Mouse (Mus musculus) large intestine, adult 2 months (tissue): Measurements from ENCODE around the gene Aldh1a1. TPM values are rescaled to one million over a fixed set of nuclear protein-coding genes. Genes with fewer than 3 reads are reported as not detected.
A peak's percentile ranks its signal among the peaks of the same experiment; 100 is the strongest.
"Not testable (repeated sequence)": the region's sequence is repeated elsewhere in the genome, so short reads cannot be mapped to it uniquely, and the experiment has no call there.

ENCODE experiments used
- DNase-seq: peaks from one replicate; pipeline ENCODE4 v3.0.0-alpha.2; 2012; ENCODE audit warnings: low read depth, low spot score
- WGBS: fragments of 180-500 bp; shearing (Covaris S2); methylation state at CpG from one replicate; pipeline ENCODE4 v1.1.7; 2018; 5-methylcytosine and 5-hydroxymethylcytosine counted together
- polyA plus RNA-seq: library from polyadenylated mRNA; depleted of rRNA; stranded (reverse); fragments of >200 nt; gene quantifications from 2 replicates; pipeline ENCODE4 v1.2.3, GENCODE M21; 2012; rRNA removed

Gene Aldh1a1
- polyA plus RNA-seq, result 33.0 and 37.6 TPM in 2 replicates

- WGBS, result 20% methylated on average over 2 of the region's 2 CpGs
- no peak for DNase-seq
Observed at GRCm38 (mm10) chr19:20492491-20492890, at the start of gene Aldh1a1. Gene Aldh1a1, plus strand, starts transcription at chr19:20492715.

DNA sequence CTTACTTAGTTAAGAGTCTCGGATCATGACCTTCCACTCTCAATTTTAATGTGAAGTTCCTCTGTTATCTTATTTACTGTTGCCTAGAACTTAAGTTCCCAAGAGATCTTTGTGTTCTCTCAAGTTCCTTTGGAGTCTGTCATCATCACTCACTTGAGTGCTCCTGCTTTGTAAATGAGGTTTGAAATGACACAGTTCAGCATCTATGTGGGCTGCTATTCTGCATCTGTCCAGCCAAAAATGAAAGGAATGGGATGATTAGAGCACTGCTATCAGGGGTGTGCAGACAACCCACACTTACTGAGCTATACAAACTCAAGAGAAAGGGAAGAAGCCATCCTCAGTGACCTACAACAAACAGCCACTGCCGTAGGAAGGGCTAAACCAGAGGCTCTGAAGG is 44.7 kb upstream of the Aldh1a1 start:
- no peak for DNase-seq

DNA sequence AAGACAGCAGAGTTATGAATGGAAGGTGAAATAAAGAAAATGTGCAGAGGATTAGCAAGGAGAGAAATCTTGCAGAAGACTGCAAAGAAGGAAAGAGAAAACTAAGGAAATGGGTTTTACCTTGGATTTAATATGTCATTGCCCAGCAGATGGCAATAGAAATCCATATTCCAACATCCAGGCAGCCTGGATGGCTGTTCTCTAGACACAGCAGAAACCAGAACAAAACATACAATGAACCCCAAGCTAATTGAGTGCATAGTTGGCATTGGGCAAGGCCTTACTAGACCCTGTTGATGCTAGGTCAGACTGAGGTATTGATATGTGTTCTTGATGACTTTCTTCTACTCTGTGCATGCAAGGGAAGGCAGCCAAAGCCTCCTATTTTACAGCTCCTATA is 43.0 kb upstream of the Aldh1a1 start:
- peak; percentile 25 for DNase-seq

More for the DNA sequence above, 44.7 kb upstream of the Aldh1a1 start:
- 62% methylated on average over 2 of the region's 2 CpGs for WGBS

GRCm38 (mm10) chr19:20451045-20451444 is 41.5 kb upstream of the Aldh1a1 start:
- DNase-seq, result no peak
- WGBS, result 76% methylated on average over 7 of the region's 7 CpGs

- no peak for DNase-seq
- 22% methylated on average over 1 of the region's 1 CpGs for WGBS
Observed at GRCm38 (mm10) chr19:20484497-20484896, 8.0 kb upstream of the Aldh1a1 start.

DNA sequence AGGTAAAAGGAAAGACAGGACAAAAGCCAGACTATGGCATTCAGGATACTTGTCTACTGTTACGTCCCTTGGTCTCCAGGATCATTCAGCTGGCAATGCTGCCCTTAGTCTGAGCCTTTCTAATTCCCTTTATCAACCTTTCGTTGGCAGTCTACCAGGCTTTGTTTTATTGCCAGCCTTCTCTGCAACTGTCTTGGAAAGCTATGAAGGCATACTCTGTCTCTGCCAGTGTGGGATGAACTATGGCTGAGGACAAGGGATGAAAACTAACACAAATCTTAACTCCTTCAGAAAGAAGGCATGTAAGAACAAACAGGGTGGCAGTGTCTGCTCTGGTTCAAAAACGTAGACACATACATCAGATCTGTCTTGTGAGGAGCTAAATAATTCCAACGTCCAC is 565 bp upstream of the Aldh1a1 start:
- peak; percentile 22 for DNase-seq
- WGBS, result 23% methylated on average over 4 of the region's 4 CpGs

DNA sequence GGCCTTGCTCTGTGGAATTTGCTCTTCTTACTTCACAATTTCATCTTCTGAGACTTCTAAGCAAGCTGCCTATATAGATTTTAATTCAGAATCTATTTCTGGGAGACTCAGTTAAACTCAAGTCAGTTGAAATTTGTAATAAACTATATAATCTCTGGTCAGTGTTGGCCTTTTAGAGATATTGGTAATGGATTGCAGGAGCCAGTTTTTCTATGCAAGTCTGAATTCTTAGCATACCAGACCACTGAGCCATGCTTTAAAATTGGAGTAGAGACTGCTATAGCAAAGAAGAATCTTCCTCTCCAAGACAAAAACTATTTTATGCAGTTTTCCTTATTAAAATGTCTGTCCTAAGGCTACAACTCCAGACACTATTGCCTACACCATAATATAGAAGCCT is 4.0 kb downstream of the Aldh1a1 start:
- no peak for DNase-seq

- DNase-seq, result no peak
Observed at GRCm38 (mm10) chr19:20505359-20505758, 12.8 kb downstream of the Aldh1a1 start.

DNA sequence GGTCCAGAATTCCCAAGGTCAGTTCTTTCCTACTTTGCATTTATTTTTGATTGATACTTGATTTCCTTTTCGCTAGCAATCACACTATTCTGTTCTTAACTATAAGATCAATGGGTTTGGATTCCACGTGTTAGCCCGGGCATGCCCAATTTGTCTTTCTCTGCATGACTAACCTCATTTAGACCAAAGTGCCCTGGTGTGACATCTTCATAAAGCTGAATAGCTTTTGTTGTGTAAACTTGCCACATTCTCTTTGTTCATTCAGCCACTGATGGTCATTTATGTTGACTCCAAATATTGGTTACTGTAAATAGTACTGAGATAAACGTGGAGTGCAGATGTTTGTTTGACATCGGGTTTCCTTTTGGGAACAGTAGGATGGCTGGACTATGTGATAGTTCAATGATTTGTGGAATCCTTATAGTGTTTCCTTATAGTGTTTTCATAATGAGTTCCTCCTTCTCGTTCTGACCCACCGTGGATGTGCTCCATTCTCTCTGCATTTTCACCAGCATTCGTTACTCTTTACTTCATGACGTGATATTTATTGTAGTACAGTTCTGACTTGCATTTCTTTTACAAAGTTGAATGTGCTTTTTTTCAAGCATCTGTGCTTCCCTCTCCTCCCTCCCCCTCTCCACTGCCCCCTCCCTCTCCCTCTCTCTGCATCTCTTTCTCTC is 14.6 kb downstream of the Aldh1a1 start:
- 59% methylated on average over 9 of the region's 9 CpGs for WGBS
- no peak for DNase-seq

GRCm38 (mm10) chr19:20508609-20509008 is 16.1 kb downstream of the Aldh1a1 start:
- no peak for DNase-seq
- WGBS, result 69% methylated on average over 4 of the region's 4 CpGs

DNA sequence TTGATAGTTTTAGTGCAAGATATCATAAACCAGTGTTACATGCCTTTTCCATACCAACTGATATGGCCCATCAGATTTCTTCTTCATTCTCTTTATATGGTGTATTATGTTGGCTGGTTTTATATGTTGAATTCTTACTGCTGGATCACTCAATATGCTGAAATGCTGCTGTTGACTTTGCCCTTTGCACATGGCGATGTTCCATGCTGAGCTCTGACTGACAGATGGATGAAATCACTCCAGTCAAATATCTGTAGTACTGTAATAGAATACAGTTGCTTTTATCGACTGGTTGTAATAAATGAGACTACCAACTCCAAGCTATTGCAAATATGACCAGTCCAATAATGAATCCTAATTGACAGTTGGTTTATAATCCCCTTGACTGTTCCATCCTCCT is 19.5 kb downstream of the Aldh1a1 start:
- 93% methylated on average over 2 of the region's 2 CpGs for WGBS
- no peak for DNase-seq

GRCm38 (mm10) chr19:20513181-20513580 is 20.7 kb downstream of the Aldh1a1 start:
- no peak for DNase-seq
- WGBS, result 87% methylated on average over 2 of the region's 2 CpGs

- no peak for DNase-seq
- WGBS, result 55% methylated on average over 6 of the region's 6 CpGs
Observed at GRCm38 (mm10) chr19:20513688-20514361, 21.3 kb downstream of the Aldh1a1 start.

DNA sequence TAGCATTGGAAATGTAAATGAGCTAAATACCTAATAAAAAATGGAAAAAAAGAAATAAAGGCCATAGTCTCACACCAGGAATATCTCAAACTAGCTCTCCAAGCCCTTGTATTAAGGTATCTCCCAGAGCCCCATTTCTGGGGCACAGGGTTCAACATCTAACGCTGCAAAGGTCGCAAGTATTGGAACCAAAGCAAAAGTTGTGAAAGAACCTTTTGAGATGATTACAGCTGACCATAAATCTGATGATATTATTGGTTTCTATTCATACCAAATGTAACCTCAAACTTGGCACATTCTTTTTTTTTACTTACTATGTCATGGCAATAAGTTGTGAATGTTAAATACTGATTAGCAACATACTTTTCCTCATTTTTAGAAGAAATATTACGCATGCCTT is 24.0 kb downstream of the Aldh1a1 start:
- DNase-seq, result no peak
- WGBS, result 76% methylated on average over 3 of the region's 3 CpGs

DNA sequence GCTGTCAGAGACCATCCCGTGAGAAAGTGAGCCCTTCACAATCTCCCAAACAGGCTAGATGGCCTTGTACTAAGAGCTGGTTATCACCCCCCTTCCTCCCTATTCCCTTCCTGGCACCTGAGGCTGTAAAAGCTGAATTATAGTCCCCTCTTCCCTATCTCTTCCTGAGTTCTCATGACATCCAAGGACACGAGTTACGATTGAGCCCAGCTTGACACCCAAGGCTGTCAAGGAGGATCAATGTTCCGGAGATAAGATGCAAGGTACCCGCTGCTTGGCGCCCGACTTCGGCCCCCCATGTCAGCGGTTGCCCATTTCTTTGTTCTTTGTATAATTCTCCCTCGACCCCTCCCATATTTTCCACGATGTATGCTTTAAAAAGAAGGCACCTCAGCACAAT is 36.6 kb downstream of the Aldh1a1 start:
- WGBS, result 90% methylated on average over 11 of the region's 11 CpGs
- DNase-seq, result not testable (repeated sequence)

- 15% methylated on average over 1 of the region's 1 CpGs for WGBS
- DNase-seq, result no peak
Observed at GRCm38 (mm10) chr19:20529921-20530696, 37.6 kb downstream of the Aldh1a1 start.

DNA sequence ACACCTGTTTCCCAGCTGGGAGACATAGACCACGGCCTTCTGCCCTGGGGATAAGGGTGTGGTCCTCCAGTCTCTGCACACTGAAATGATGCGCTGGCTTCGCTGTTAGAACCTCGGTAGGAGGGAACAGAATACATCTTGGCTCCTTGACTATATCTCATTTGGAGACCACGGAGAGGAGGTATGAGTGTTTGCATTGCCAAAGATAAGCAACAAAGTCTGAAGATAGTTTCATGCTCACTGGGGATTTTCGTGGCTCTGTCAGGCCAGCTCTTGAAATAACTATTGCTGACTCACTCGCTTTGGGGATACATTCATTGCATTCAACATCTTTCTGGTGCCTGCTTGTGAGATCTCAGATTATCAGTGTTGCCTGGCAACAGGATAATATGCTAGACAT is 44.0 kb downstream of the Aldh1a1 start:
- no peak for DNase-seq
- WGBS, result 60% methylated on average over 7 of the region's 7 CpGs

- no peak for DNase-seq
- WGBS, result 76% methylated on average over 4 of the region's 4 CpGs
Observed at GRCm38 (mm10) chr19:20541044-20541443, 48.5 kb downstream of the Aldh1a1 start.

DNA sequence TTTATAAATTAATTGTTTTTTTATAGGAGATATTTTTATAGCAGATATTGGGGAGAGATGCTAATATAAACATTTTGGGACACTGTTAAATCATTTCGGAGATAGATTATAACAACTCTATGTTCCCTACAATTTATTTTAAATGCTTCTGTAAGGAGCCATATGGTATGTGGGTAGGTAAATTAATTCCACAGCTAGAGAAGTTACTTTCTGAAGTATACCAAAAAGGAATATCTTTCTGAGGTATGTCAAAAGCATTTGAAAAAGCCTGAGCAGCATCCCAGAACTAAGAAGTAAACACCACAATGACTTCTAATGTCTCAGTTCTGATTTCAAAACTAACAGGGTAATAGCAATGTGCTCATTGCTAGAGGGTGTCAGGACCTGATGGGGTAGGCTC is 49.4 kb downstream of the Aldh1a1 start:
- WGBS, result 83% methylated on average over 1 of the region's 1 CpGs
- DNase-seq, result no peak

GRCm38 (mm10) chr19:20543816-20544215 is 51.3 kb downstream of the Aldh1a1 start:
- no peak for DNase-seq
- 85% methylated on average over 1 of the region's 1 CpGs for WGBS

GRCm38 (mm10) chr19:20544941-20545340 is 52.4 kb downstream of the Aldh1a1 start:
- DNase-seq, result no peak
- 100% methylated on average over 1 of the region's 1 CpGs for WGBS
